Mouse (Mus musculus) kidney, postnatal 0 days (tissue): ENCODE measurements around the gene Wdr66. TPM values are rescaled to one million over a fixed set of nuclear protein-coding genes. Genes with fewer than 3 reads are reported as not detected.
"Not testable (repeated sequence)": the region's sequence is repeated elsewhere in the genome, so short reads cannot be mapped to it uniquely, and the experiment has no call there.

Experiments used
- ATAC-seq: fragments of 200-750 bp; cut with Nextera tagmentation; replicated peaks from 2 replicates; pipeline ENCODE4 v1.8.0; 2017; ENCODE audit warnings: low read depth, moderate number of reproducible peaks, moderate TSS enrichment, moderate library complexity; ENCODE audit not compliant: low FRiP score
- DNase-seq: peaks from one replicate; pipeline ENCODE4 v3.0.0-alpha.2; 2016; ENCODE audit warnings: low spot score
- H3K27ac ChIP-seq: fragments of 300-500 bp; sonication (generic); 2 replicates; pipeline ENCODE4 v1.5.1; 2014; ENCODE audit warnings: mild to moderate bottlenecking
- H3K27me3 ChIP-seq: fragments of 300-500 bp; sonication (generic); 2 replicates; pipeline ENCODE4 v1.6.1; 2014; ENCODE audit warnings: low read length, mixed read lengths; ENCODE audit not compliant: insufficient read depth
- H3K36me3 ChIP-seq: fragments of 300-500 bp; sonication (generic); 2 replicates; pipeline ENCODE4 v1.6.1; 2014; ENCODE audit warnings: low read length, mixed read lengths; ENCODE audit not compliant: insufficient read depth
- H3K4me1 ChIP-seq: fragments of 300-500 bp; sonication (generic); replicated peaks from 2 replicates; pipeline ENCODE4 v1.6.1; 2014; ENCODE audit warnings: antibody characterized with exemption, low read length, mixed read lengths; ENCODE audit not compliant: insufficient read depth
- H3K4me2 ChIP-seq: fragments of 300-500 bp; sonication (generic); 2 replicates; pipeline ENCODE4 v1.6.1; 2014; ENCODE audit warnings: mild to moderate bottlenecking, low read length, moderate library complexity, mixed read lengths
- H3K4me3 ChIP-seq: fragments of 300-500 bp; sonication (generic); replicated peaks from 2 replicates; pipeline ENCODE4 v1.5.1; 2014; ENCODE audit warnings: low read depth, low read length
- H3K9ac ChIP-seq: fragments of 300-500 bp; sonication (generic); 2 replicates; pipeline ENCODE4 v1.6.1; 2014; ENCODE audit warnings: low read depth, low read length
- H3K9me3 ChIP-seq: fragments of 300-500 bp; sonication (generic); replicated peaks from 2 replicates; pipeline ENCODE4 v1.6.1; 2016; ENCODE audit warnings: low read length, inconsistent platforms, mixed read lengths
- CTCF ChIP-seq: IDR thresholded peaks from 2 replicates; pipeline ENCODE4 v1.5.1; 2016; ENCODE audit warnings: antibody characterized with exemption, low read depth, mild to moderate bottlenecking, moderate library complexity
- WGBS: fragments of 180-500 bp; shearing (Covaris S2); extraction: QIAGEN DNeasy Blood & Tissue Kit; methylation state at CpG from one replicate; pipeline ENCODE4 v1.1.7; 2014; 5-methylcytosine and 5-hydroxymethylcytosine counted together
- polyA plus RNA-seq: library from polyadenylated mRNA; unstranded; fragments of >200 nt; fragmentation: Nextera tagmentation; extraction: Ambion mirVana; gene quantifications from 2 replicates; pipeline ENCODE4 v1.2.1, GENCODE M21; 2015

The Wdr66 gene
- polyA plus RNA-seq = 1.6 and 1.8 TPM in 2 replicates

GRCm38 (mm10) chr5:123251834-123252233, at the start of gene Wdr66:
TSS of gene Wdr66 (plus strand) at chr5:123252102.
- ATAC-seq (peak; percentile 91), DNase-seq (peak; percentile 97)
- TF ChIP-seq CTCF = peak; percentile 95
- H3K27me3 ChIP-seq = no peaks in the 10 kb centered on the region
- no peaks in the 10 kb centered on the region for H3K9me3 ChIP-seq
- H3K9ac ChIP-seq = no peak within 1 kb of the TSS
- no peak within 1 kb of the TSS for H3K4me3 ChIP-seq
- 0 out of 2 replicates have a peak, but pooled peaks cover 2% of the 10 kb centered on the region for H3K36me3 ChIP-seq
- 1% methylated on average over 18 of the region's 18 CpGs for WGBS
- H3K27ac ChIP-seq = no peak within 1 kb of the TSS
- no peaks in the 10 kb centered on the region for H3K4me1 ChIP-seq
- peak within 1 kb of the TSS; percentile 45 for H3K4me2 ChIP-seq

GRCm38 (mm10) chr5:123202771-123203170, 49.1 kb upstream of the Wdr66 start:
- DNase-seq, H3K27ac ChIP-seq, H3K27me3 ChIP-seq, H3K4me3 ChIP-seq, ATAC-seq, H3K4me1 ChIP-seq, H3K36me3 ChIP-seq, H3K9ac ChIP-seq, H3K9me3 ChIP-seq, H3K4me2 ChIP-seq: not testable (repeated sequence)
- WGBS = 82% methylated on average over 2 of the region's 4 CpGs

GRCm38 (mm10) chr5:123203591-123203990, 48.3 kb upstream of the Wdr66 start:
- not testable (repeated sequence) for H3K4me3 ChIP-seq, H3K4me1 ChIP-seq, H3K36me3 ChIP-seq, H3K27ac ChIP-seq, DNase-seq, ATAC-seq, H3K9me3 ChIP-seq, H3K4me2 ChIP-seq, H3K27me3 ChIP-seq, H3K9ac ChIP-seq
- 88% methylated on average over 7 of the region's 7 CpGs for WGBS

GRCm38 (mm10) chr5:123222346-123223050, 29.4 kb upstream of the Wdr66 start:
- H3K27me3 ChIP-seq, H3K4me1 ChIP-seq, H3K4me3 ChIP-seq, H3K9me3 ChIP-seq, H3K27ac ChIP-seq, H3K4me2 ChIP-seq, DNase-seq, H3K36me3 ChIP-seq, H3K9ac ChIP-seq, ATAC-seq: not testable (repeated sequence)
- 85% methylated on average over 3 of the region's 5 CpGs for WGBS

- DNase-seq (no peak), ATAC-seq (0 out of 2 replicates have a peak, but pooled peaks have one; percentile 21)
- Histone ChIP-seq H3K27ac (no peak overlapping the region), H3K4me3 (no peak overlapping the region), H3K9me3 (no peaks in the 10 kb centered on the region), H3K4me2 (no peak overlapping the region), H3K36me3 (no peaks in the 10 kb centered on the region), H3K9ac (no peak overlapping the region), H3K4me1 (no peaks in the 10 kb centered on the region), H3K27me3 (no peaks in the 10 kb centered on the region)
- no peak for TF ChIP-seq CTCF
- 45% methylated on average over 4 of the region's 4 CpGs for WGBS
Observed at GRCm38 (mm10) chr5:123223051-123223410, 28.9 kb upstream of the Wdr66 start.

- H3K9ac ChIP-seq, H3K27ac ChIP-seq, H3K27me3 ChIP-seq, H3K36me3 ChIP-seq, DNase-seq, H3K4me1 ChIP-seq, H3K4me3 ChIP-seq, H3K4me2 ChIP-seq, H3K9me3 ChIP-seq, ATAC-seq: not testable (repeated sequence)
- WGBS = 59% methylated on average over 6 of the region's 6 CpGs
Observed at GRCm38 (mm10) chr5:123223861-123224260, 28.0 kb upstream of the Wdr66 start.

- no peak overlapping the region for H3K9ac ChIP-seq
- WGBS = 88% methylated on average over 7 of the region's 7 CpGs
- no peak for ATAC-seq
Observed at GRCm38 (mm10) chr5:123226851-123227250, 25.1 kb upstream of the Wdr66 start.

More at GRCm38 (mm10) chr5:123226851-123227250, 25.1 kb upstream of the Wdr66 start:
- Histone ChIP-seq H3K4me1 (peaks cover 4% of the 10 kb centered on the region), H3K27me3 (no peaks in the 10 kb centered on the region), H3K4me2 (no peak overlapping the region), H3K27ac (no peak overlapping the region), H3K36me3 (no peaks in the 10 kb centered on the region), H3K4me3 (no peak overlapping the region), H3K9me3 (no peaks in the 10 kb centered on the region)
- no peak for DNase-seq
- TF ChIP-seq CTCF = no peak
